Mouse (Mus musculus) lung, adult 18-20 months (tissue): ENCODE measurements at regions not wholly inside any gene's neighbourhood (a gene's known extent, or its start where the extent isn't known, plus 50 kb on each side); places are given as distances from the start of the nearest gene placed in this dataset.

ENCODE experiments used
- DNase-seq, 2 experiments: peaks; one replicate each; pipeline ENCODE4 v3.0.0; 2022; ENCODE audit warnings: mixed read lengths in 2 of 2

GRCm38 (mm10) chr13:115671685-115672084 lies 569.9 kb upstream of the Itga1 start:
- no peak for DNase-seq

DNA sequence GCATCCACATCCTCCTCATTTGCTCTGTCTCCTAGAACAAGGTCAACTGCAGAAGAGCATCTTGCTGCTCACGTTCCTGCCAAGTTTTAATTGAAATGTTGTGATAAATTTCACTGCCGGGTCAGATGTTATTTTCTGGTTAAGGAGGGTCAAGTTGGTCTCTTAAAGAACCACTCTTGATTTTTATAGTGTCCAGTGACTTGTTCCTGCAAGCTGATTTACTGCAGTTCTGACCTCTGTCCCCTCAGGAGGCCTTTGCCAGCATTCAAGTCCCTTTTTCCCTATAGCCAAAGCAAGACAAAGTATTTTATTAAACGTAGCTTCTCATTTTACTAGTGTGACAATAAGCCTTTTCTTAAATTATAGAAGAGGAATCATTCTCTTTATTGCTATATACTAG lies 567.8 kb upstream of the Itga1 start:
- no peak for DNase-seq

DNA sequence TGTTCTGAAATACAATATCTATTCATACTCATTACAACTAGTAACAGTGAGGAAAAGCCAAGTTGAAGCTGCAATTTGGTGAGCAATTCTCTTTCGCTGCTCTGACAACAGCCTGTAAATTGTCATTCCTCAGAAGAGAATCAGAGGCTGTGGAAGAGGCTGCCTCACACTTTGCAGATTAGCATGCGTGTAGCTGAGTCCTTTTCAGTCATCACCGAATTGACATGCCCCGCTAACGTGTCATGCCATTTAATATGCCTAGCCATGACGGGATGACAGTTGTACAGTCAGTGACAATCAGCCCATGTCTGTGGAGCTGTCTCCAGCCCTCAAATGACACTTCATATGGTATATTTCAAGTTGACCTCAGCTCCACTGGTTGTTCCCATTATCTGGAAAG lies 553.4 kb upstream of the Itga1 start:
- DNase-seq: no peak

DNA sequence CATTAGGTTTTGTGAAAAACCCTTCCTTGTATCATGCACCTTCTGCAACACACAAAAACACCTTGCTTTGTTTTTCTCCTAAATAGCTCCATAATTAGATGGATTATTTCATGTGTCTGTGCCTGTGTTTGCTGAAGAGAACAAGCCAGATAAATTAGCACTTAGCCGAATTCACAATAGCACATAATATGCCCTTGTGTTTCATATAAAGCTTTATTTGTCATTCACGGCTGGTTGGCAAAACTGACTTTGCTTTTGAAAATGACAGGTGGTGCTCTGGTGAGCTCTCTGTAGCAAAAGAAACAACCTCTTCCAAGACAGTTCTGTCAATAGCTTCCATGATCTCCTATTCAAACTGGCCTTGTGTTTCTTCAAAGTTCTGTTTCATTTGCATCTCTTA lies 551.2 kb upstream of the Itga1 start:
- no peak for DNase-seq

DNA sequence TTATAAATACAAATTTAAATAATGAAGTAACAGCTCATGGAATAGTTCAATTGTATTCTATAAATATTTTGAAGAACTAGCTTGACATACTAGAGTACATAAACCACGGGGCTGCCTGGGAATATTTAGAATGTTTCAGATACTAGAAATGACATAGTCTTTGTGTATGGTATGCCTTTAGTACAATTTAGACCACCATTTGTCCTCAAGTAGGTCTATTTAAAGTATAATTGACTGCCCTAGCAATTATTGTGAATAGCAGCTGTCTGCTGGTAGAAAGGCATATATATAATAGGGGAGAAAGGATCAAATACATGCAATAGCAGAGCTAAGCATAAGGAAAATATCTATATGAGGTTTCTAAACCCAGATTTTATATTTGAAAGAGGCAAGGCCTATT lies 550.6 kb upstream of the Itga1 start:
- no peak for DNase-seq

GRCm38 (mm10) chr13:115631410-115632105 lies 529.8 kb upstream of the Itga1 start:
- no peak for DNase-seq

GRCm38 (mm10) chr13:115630603-115631002 lies 528.8 kb upstream of the Itga1 start:
- no peak for DNase-seq

GRCm38 (mm10) chr13:115613174-115613573 lies 511.4 kb upstream of the Itga1 start:
- DNase-seq: no peak

- DNase-seq: no peak
Measured at GRCm38 (mm10) chr13:115606441-115606840, 504.7 kb upstream of the Itga1 start.

DNA sequence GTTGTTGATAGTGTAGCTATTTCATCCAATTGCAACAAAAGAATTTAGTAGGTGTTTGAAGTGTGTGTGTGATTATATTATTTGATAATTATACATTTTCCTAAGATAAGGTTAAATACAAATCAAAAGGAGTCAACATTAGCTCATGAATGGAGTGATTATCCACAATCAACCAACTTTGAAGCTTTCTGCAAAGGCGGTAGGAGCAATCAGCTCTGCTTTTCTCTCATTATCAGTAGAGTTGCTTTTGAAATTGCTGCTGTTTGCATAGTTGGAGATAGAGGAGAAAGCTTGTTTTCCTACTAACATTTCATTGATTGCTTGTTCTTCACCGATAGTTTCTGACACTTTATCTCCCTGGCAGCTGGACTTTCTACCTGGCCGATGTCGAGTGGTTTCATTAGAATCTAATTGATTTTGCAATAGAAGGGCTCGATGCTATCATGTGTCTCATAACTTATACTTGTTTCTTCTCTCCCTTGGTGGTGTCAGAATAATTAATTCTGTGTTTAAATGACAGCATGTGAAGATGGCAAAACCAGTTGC lies 493.4 kb upstream of the Itga1 start:
- DNase-seq: no peak

DNA sequence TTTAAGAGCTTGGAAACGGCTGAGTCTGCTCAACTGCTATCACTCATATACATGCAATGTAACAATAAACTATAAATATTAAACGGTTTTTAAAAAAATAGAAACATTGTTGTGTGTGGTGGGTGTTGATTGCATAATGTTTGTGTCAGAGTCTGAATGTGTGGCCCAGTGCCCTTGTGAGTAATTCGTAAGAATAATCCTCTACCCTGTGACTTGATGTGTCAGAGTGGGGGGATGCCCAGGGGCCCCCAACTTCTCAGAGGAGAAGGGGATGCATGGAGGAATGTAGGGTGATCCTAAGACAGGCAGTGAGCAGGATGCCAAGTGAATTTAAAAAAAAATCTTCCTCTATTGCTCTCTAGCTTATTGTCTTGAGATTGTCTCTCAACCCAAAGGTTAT lies 474.2 kb upstream of the Itga1 start:
- no peak for DNase-seq

DNA sequence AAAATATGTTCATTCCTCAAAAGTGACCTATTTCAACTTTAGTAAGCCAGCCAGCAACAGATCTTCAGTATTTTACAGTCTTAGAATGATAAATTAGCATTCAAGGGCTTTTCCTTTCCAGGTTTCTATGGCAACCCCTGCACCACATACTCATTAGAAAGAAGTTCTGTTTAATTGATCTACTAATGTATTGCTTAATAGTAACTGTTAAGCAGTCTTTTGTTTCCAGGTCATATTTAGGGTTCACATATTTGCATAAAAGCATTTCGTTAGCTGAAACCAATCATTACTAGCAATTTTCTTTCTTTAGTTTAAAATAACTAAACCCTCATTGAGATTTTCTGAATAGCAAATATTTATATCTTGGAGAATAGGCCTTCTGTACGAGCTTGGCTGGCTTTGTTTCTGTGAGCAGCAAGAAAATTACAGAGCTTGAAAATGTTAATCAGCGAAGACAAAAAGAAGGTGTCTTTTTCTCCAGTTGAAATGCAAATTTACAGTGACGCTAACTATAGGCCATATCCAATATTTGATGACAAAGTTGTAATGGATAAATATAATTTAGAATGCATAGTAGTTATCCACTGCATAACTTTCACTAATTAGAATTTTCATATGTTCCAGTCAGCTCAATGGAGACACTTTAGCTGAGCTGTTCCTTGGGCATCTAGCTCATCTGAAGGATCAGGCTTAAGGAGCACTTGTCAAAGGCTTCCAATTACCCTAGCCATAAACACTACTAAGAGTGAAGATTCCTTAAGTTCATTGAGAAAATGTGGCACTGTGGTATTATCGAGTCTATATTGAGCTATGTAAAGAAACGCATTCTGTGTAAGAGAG lies 473.5 kb upstream of the Itga1 start:
- no peak for DNase-seq

GRCm38 (mm10) chr13:115541167-115541566 lies 439.4 kb upstream of the Itga1 start:
- no peak for DNase-seq

DNA sequence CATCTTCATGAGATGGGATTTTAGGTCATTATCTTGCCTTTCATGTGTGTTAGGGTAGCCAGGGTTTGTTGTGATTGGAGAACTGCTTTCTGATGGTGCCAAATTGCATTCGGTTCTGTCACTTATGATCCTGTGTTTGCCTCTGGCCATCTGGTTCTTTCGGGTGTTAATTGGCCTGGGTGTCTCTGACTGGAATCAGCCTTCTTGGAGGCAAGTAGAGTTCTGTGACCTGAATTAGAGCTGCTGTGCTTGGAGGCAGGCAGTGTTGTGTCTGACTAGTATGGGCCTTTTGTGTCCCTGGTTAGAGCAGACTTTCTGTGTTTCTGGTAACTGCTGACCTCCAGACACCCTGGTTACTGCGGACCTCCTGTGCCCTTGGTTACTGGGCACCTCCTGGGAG lies 434.1 kb upstream of the Itga1 start:
- no peak for DNase-seq

DNA sequence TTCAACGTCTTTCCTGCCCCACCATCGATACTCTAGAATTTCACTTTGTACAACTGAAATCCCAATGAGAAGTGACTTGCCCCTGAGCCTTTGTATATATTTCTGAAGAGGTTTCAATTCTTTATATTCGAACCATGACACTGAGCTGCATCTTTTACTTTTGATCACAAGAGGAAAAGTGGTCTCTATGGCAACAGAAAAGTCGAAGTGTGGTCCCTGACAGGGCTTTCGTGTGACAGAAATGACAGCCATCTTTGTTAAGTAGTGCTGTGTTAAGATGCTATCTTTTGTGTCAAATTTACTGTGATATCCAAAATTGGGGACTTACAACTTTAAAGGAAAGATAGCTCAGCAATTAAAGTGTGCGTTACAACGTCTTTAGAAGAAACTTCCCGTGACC lies 412.1 kb upstream of the Itga1 start:
- DNase-seq: no peak

DNA sequence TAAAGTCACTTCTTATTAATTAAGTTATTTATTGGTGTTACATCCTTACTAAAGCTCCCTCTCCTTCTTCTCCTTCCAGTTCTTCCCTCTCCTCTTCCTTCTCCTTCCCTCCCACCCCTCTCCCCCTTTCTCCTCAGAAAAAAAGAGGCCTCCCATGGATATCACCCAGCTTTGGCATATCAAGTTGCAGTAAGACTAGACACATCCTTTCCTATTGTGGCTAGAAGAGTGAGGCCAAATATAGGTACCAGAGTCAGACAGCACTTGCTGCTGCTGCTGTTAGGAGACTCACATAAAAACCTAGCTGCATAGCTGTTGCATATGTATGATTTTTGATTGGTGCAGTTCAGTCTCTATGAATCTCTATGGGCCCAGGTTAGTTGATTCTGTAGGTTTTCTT lies 410.4 kb upstream of the Itga1 start:
- DNase-seq: no peak

DNA sequence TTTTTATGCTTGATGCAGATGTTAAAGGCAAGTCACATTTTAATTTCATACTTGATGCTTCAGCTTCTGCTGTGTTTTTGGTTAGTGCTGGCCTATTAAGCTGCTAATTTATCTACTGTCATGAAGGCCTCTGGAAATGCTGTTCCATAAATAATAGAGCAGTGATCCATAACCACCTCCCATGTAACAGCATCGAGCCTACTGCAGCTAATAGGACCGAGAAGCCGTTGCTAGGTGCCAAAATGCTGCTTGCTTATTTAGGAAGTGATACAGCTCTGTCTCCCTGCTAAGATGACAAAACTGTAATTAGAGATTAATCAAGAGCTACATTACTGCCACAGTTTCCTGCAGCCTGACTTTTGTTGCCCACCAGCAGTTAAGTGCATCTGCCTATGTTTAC lies 406.9 kb upstream of the Itga1 start:
- no peak for DNase-seq

- no peak for DNase-seq
Measured at GRCm38 (mm10) chr13:115494399-115494798, 392.6 kb upstream of the Itga1 start.

DNA sequence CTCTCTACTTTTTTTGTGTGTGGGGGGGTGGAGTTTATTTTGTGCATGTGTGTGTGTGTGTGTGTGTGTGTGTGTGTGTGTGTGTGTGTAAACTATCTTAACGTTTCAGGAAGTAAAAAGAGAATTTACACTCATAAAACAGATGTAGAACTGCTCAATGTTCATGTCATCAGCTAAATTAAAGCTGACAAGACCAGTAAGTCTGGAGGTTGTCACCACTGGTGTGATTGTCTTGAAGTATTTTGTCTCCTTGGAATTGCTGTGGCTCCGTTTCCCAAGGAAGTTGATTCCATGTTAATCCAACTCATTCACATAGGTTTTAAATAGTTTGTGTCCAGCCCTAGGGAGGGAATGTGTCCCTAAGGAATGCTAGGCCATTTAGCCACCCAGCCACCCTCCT lies 374.1 kb upstream of the Itga1 start:
- no peak for DNase-seq

DNA sequence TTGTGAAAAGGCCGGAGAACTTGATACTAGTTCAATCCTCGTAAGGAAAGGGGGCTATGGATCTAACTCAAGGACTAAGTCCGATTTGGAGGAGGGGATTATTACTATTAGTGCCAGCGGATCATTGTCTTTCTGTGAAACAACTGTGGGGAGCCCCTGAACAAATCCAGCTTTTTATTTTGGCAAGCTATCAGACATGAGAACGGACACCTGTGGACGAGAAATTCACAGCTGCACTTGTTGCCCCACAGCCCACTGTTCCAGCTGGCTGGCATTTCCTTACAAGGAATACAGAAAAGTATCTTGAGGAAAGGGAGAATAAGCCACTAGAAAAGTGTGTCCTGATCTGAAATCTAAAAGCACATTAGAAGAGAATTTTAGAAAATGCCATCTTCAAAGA lies 363.9 kb upstream of the Itga1 start:
- no peak for DNase-seq

DNA sequence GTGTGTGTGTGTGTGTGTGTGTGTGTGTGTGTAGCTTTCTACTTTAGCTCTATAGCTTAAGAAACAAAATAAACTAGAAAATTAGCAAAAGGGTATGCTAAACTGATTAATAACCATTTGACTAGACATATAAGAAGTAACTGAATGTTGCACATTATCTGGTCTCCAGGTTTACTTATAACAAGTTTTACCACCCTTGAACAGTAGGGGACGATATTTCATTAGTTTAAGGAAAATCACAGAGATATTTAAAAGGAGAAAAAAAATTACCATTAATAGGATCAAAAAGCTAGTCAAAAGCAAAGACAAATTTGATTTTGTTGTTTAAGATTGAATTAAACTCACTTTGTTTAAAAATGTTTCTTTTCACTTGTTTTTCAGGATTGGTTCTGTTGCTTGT lies 349.5 kb upstream of the Itga1 start:
- no peak for DNase-seq

- DNase-seq: no peak
Measured at GRCm38 (mm10) chr13:115427091-115428033, 325.6 kb upstream of the Itga1 start.
